Mouse (Mus musculus): ENCODE results near the gene Tas2r130. TPM values are rescaled to one million over a fixed set of nuclear protein-coding genes. Genes with fewer than 3 reads are reported as not detected.
"Not testable (repeated sequence)": the region's sequence is repeated elsewhere in the genome, so short reads cannot be mapped to it uniquely, and the experiment has no call there.

Tas2r130 gene
- total RNA-seq (2017), result not detected in 3 replicates

DNA sequence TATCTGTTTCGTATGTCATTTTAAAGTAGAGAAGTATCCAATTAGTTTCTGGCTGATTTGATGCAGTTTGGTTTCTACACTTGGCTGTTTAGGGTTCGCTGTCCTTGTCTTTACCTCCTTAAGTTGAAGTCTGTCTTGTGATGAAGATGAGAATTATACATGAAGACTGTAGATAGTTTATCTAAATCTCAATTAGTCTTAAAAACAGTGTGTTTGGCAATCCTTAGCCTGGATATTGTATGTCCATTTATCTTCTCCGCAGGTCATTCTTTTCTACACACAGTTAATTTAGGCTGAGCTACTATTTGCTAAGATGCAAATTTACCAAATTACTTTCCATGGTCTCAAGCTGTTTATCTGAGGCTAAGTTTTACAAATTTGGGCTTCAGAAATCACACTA lies at the start of gene Tas2r130:
TSS of gene Tas2r130 (minus strand) at position 101 of the 400 bp plus-strand sequence.
- ATAC-seq (replicated peaks; ENCODE audit: insufficient number of reproducible peaks, low FRiP score, low TSS enrichment, poor library complexity, severe bottlenecking), result no peak

DNA sequence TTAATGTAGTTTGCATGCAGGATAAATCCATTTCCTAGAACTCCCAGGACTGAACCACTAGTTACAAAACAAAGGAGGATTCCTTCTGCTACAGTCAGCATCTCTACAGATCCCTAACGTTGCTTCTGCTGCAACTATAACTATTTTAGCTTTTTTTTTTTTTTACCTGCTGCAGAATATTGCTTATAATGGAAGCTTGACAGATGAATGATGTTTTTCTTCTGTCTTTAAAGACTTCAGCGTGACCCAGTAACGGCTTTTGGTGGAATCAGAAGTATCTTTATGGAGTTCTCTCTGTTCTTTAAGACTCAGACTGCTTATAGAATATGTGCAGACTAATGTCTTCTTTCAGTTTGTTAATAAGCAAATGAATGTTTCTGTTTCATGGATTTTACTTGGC lies 48.1 kb upstream of the Tas2r130 start, which contains the start of gene Tas2r106:
TSS of gene Tas2r106 (minus strand) at position 101 of the 400 bp plus-strand sequence.
- no peak for ATAC-seq (replicated peaks; ENCODE audit: insufficient number of reproducible peaks, low FRiP score, low TSS enrichment, poor library complexity, severe bottlenecking)

DNA sequence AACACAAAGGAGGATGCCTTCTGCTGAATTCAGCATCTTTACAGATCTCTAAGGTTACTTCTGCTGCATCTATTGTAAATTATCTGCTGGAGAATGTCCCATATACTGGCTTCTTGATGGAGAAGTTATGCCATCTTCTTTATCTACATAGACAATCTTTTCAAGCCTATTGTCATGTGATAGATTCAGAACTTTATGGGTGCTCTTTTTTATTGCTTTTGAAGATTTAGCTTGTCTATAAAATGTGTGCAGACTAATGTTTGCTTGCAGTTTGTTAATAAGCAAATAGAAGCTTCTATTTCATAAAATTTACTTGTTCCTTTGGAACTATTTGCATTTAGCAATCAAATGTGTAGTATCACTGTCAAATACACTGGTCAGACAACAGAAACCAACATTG lies 29.3 kb upstream of the Tas2r130 start, which contains the start of gene Tas2r107:
TSS of gene Tas2r107 (minus strand) at position 101 of the 400 bp plus-strand sequence.
- no peak for ATAC-seq (replicated peaks; ENCODE audit: insufficient number of reproducible peaks, low FRiP score, low TSS enrichment, poor library complexity, severe bottlenecking)

DNA sequence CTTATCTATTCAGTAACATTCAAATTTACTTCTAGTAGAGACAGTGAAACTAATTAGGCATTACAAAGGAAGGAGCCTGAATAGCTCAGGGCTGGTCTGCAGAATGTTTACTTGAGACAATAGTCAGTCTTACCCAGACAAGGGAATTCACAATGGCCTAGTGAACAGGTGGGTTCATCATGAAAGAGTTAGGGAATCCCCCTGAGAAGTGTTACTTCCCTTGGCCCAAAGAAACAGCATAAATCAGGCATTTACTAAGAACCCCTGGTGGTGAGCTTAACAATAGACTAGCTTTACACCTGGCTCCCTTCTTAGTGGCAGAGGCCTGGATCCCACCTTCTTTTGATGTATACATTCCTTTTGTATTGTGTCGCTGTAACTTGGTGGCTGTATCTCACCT lies 20.8 kb downstream of the Tas2r130 start:
- not testable (repeated sequence) for ATAC-seq (replicated peaks; ENCODE audit: insufficient number of reproducible peaks, low FRiP score, low TSS enrichment, poor library complexity, severe bottlenecking)

DNA sequence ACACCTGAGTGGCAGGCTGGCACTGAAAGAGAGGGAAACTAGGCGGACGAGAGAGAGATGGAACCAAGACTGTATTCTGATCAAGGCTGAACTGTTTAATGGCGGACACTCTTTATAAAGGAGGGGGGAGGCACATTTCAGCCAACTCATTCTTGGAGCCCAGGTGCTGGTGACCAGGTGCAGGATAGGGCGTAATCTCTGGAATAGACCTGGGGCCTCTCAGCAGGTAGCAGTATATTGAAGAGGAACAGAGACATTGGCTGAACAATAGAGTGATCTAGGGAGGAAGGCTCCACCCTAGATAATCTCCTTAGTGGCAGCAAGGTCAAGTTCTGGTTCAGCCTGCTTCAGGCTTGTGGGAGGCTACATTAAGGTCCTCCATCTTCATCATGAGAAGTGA lies 25.9 kb downstream of the Tas2r130 start:
- no peak for ATAC-seq (replicated peaks; ENCODE audit: insufficient number of reproducible peaks, low FRiP score, low TSS enrichment, poor library complexity, severe bottlenecking)

Other genes starting within 250 kb of the Tas2r130 start
- gene Ybx3, start 242.4 kb downstream of the Tas2r130 start, total RNA-seq (2017), result 98.2 to 174 TPM (median 134 TPM) in 3 replicates
- gene 5430401F13Rik, start 144.5 kb downstream of the Tas2r130 start, total RNA-seq (2017), result not detected in 3 replicates
- gene Gm6619, start 144.5 kb downstream of the Tas2r130 start, total RNA-seq (2017), result not detected in 3 replicates
- gene Tas2r107, start 29.2 kb upstream of the Tas2r130 start, total RNA-seq (2017), result not detected in 3 replicates
- gene Tas2r106, start 48.0 kb upstream of the Tas2r130 start, total RNA-seq (2017), result not detected in 3 replicates
- not detected in 3 replicates for gene Tas2r104, start 54.8 kb upstream of the Tas2r130 start, total RNA-seq (2017)
- not detected in 3 replicates for gene Tas2r105, start 56.6 kb upstream of the Tas2r130 start, total RNA-seq (2017)
- not detected in 3 replicates for gene Tas2r114, start 59.2 kb upstream of the Tas2r130 start, total RNA-seq (2017)